Mouse (Mus musculus): ENCODE data around the gene Pkd2. TPM values are rescaled to one million over a fixed set of nuclear protein-coding genes. Genes with fewer than 3 reads are reported as not detected.

The Pkd2 gene
- total and polyA plus RNA-seq, 3 experiments: not detected

DNA sequence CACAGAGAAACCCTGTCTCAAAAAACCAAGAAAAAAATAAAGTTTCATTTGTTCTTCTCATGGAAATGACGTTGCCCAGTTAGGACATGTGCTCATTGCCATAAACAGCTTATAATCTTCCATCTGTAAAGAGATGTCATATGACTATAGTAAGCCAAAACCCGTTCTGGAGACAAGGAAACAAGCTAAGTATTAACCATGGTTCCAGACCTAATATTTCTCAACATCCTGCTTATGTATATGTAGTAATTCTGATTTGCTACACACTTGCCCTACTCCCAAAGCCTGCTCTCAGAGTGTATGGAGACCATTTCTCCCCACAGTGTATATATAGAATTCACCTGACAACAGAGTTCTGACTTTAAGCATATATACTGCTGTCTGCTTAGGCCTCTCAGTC, 37.2 kb upstream of the Pkd2 start:
- dilution Hi-C loops (cut with MboI; ENCODE audit: extremely low pct_ligation_motif_present, extremely low pct_unique_long_range_greater_than_20kb, low sequenced_read_pairs) (no loop called here), in situ Hi-C loops (cut with MboI; ENCODE audit: low pct_ligation_motif_present, low pct_unique_long_range_greater_than_20kb, low sequenced_read_pairs) (no loop called here)
- Histone ChIP-seq H3K9ac (ENCODE audit: insufficient read depth, low read depth) (no peak overlapping the region), H3K4me3 (replicated peaks in 1 of 3; ENCODE audit: low read depth in 2 of 3, low read length in 2 of 3, poor library complexity in 1 of 3) (no peak overlapping the region), H3K4me1 (ENCODE audit: control insufficient read depth in 1 of 2, insufficient read depth in 2 of 2) (peaks cover 3 to 4% of the 10 kb centered on the region in 2 experiments; a peak in 2 of 4 replicates), H3K27ac (ENCODE audit: insufficient read depth, low read depth) (no peak overlapping the region), H3K4me2 (ENCODE audit: insufficient read depth, low read depth, poor library complexity, severe bottlenecking) (no peak overlapping the region), H3K27me3 (replicated peaks) (no peaks in the 10 kb centered on the region), H3K36me3 (replicated peaks in 1 of 2; ENCODE audit: control insufficient read depth in 1 of 2, insufficient read depth in 1 of 2, low read length in 1 of 2) (no peaks in the 10 kb centered on the region), H3K9me3 (replicated peaks; ENCODE audit: low read length) (no peaks in the 10 kb centered on the region), H3K79me2 (replicated peaks; ENCODE audit: control insufficient read depth, extremely low read depth, insufficient read depth, poor library complexity, severe bottlenecking) (no peaks in the 10 kb centered on the region)
- no peak for TF ChIP-seq SIN3A (IDR thresholded peaks at IDR 0.05; ENCODE audit: low read length)
- no peak for TF ChIP-seq CHD2 (IDR thresholded peaks at IDR 0.05; ENCODE audit: low read length)
- no peak for TF ChIP-seq NELFE (IDR thresholded peaks at IDR 0.05; ENCODE audit: low read depth, low read length)
- no peak for TF ChIP-seq ZKSCAN1 (IDR thresholded peaks at IDR 0.05; ENCODE audit: borderline replicate concordance, low read depth, low read length)
- TF ChIP-seq TCF12 (IDR thresholded peaks at IDR 0.05; ENCODE audit: low read depth, low read length): no peak
- no peak for TF ChIP-seq USF1 (IDR thresholded peaks at IDR 0.05; ENCODE audit: low read depth, low read length)
- no peak for TF ChIP-seq ELF1 (IDR thresholded peaks at IDR 0.05; ENCODE audit: low read depth, low read length)
- DNase-seq (ENCODE audit: extremely low read depth): no peak

GRCm38 (mm10) chr5:104423861-104424260, 35.4 kb upstream of the Pkd2 start:
- Histone ChIP-seq H3K9ac (ENCODE audit: insufficient read depth, low read depth) (no peak overlapping the region), H3K4me1 (ENCODE audit: control insufficient read depth in 1 of 2, insufficient read depth in 2 of 2) (peaks cover 3 to 4% of the 10 kb centered on the region in 2 experiments; a peak in 2 of 4 replicates), H3K36me3 (replicated peaks in 1 of 2; ENCODE audit: control insufficient read depth in 1 of 2, insufficient read depth in 1 of 2, low read length in 1 of 2) (no peaks in the 10 kb centered on the region), H3K27ac (ENCODE audit: insufficient read depth, low read depth) (no peak overlapping the region), H3K9me3 (replicated peaks; ENCODE audit: low read length) (no peaks in the 10 kb centered on the region), H3K79me2 (replicated peaks; ENCODE audit: control insufficient read depth, extremely low read depth, insufficient read depth, poor library complexity, severe bottlenecking) (no peaks in the 10 kb centered on the region), H3K4me2 (ENCODE audit: insufficient read depth, low read depth, poor library complexity, severe bottlenecking) (no peak overlapping the region), H3K27me3 (replicated peaks) (no peaks in the 10 kb centered on the region), H3K4me3 (replicated peaks in 1 of 3; ENCODE audit: low read depth in 2 of 3, low read length in 2 of 3, poor library complexity in 1 of 3) (no peak overlapping the region)
- no peak for DNase-seq (ENCODE audit: extremely low read depth)
- in situ Hi-C loops (cut with MboI; ENCODE audit: low pct_ligation_motif_present, low pct_unique_long_range_greater_than_20kb, low sequenced_read_pairs) (no loop called here), dilution Hi-C loops (cut with MboI; ENCODE audit: extremely low pct_ligation_motif_present, extremely low pct_unique_long_range_greater_than_20kb, low sequenced_read_pairs) (no loop called here)
- TF ChIP-seq ETS1 (conservative IDR thresholded peaks at IDR 0.05; ENCODE audit: low read depth, low read length): no peak
- no peak for TF ChIP-seq PAX5 (IDR thresholded peaks at IDR 0.05; ENCODE audit: low read length)
- no peak for TF ChIP-seq ZNF384 (IDR thresholded peaks at IDR 0.05; ENCODE audit: low read depth, low read length)
- no peak for TF ChIP-seq MAX (IDR thresholded peaks at IDR 0.05; ENCODE audit: low read length)
- TF ChIP-seq ZMIZ1 (IDR thresholded peaks at IDR 0.05; ENCODE audit: low read depth, low read length): no peak
- TF ChIP-seq IRF4 (IDR thresholded peaks at IDR 0.05; ENCODE audit: low read depth, low read length): no peak
- TF ChIP-seq RAD21 (IDR thresholded peaks at IDR 0.05; ENCODE audit: low read depth, low read length): no peak
- TF ChIP-seq TCF12 (IDR thresholded peaks at IDR 0.05; ENCODE audit: low read depth, low read length): no peak
- TF ChIP-seq UBTF (IDR thresholded peaks at IDR 0.05; ENCODE audit: low read depth, low read length): no peak
- TF ChIP-seq KAT2A (IDR thresholded peaks at IDR 0.05; ENCODE audit: insufficient replicate concordance, low read length): no peak
- TF ChIP-seq ELF1 (IDR thresholded peaks at IDR 0.05; ENCODE audit: low read depth, low read length): no peak
- TF ChIP-seq BHLHE40 (IDR thresholded peaks at IDR 0.05; ENCODE audit: low read depth, low read length): no peak
- no peak for TF ChIP-seq EP300 (IDR thresholded peaks at IDR 0.05; ENCODE audit: low read length)
- no peak for TF ChIP-seq SMC3 (IDR thresholded peaks at IDR 0.05; ENCODE audit: low read depth, low read length)
- TF ChIP-seq JUND (conservative IDR thresholded peaks at IDR 0.05; ENCODE audit: low read depth, low read length): no peak
- TF ChIP-seq RCOR1 (conservative IDR thresholded peaks at IDR 0.05; ENCODE audit: low read depth, low read length): no peak

All from CH12.LX (cell line).